Mouse (Mus musculus): ENCODE measurements around the gene C8b.

DNA sequence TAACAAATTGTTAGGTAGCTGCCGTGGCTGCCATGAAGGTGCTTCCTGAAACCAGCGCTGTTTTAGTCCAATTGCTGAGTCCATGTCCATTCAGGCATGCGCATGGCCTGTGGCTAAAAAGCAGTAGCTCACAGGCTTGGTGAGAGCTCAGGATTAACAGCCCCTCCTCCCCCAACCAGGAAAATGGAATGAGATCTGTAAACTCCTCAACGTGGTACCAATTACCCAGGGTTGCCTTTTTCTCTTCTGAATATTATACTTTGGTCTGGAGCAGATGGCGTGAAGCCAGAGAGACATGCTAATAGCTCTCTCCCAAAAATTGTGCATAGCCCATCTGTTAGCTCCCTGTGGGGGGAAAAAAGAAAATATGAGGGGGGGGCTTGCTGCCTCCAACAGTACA, 41.9 kb upstream of the C8b start:
- TF ChIP-seq POLR2A (IDR thresholded peaks at IDR 0.05; ENCODE audit: extremely low read depth, insufficient read depth, low read length) (no peak), CTCF (IDR thresholded peaks at IDR 0.05; ENCODE audit: low read depth, low read length) (no peak)

Measured in liver, adult 2 months (tissue).